Mouse (Mus musculus) heart, postnatal 10 days (tissue): Measurements from ENCODE around the gene Basp1. TPM values are rescaled to one million over a fixed set of nuclear protein-coding genes. Genes with fewer than 3 reads are reported as not detected.

Experiments used
- total RNA-seq, 2 experiments: library from RNA; stranded (reverse); gene quantifications; 2 replicates each; pipeline ENCODE4 v1.2.3; 2021

The Basp1 gene
- total RNA-seq, 2 experiments from 2014 or later: 6.7 to 8.4 TPM

Other genes starting within 250 kb of the Basp1 start
- 10 to 100 TPM; 52.7 to 61.1 TPM for gene Myo10, start 208.8 kb upstream of the Basp1 start, total RNA-seq